Mouse (Mus musculus) kidney, postnatal 36 days (tissue): ENCODE measurements around the gene Shkbp1.

Experiments
- DNase-seq, 2 experiments: peaks; one replicate each; pipeline ENCODE4 v3.0.0; 2021 to 2022; ENCODE audit warnings: mixed read lengths in 2 of 2

Gene Shkbp1

DNA sequence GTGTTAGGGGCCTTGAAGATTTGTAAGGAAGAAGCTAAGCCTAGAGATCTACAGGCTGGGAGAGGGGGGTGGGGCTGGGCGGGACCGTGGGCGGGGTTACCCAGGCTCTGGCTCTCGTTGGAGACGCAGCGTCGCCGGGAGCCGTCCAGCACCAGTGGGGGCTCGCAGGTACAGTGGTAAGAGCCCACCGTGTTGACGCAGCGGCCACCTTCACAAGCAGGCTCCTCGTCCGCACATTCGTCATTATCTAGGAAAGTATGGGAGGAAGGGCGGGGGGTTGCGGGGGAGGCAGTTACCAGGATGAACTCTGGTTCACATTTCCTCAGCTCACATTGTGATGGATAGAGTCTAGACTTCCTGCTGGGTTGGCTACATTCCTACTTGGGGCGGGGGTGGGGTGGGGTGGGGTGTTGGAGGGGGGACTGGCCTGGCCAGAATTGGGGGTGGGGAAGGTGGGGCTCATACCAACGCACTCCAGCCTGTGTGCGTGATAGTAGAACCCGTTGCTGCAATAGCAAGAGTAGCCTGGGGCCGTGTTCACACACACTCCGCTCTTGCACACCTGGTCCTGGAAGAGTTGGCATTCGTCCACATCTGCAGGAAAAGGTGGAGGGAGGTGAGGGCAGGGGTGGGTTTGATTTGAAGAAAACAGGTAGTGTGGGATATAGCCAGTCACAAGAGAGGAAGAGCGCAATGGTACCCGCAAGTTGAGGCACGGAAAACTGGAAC is 46.8 kb downstream of the Shkbp1 start:
- DNase-seq = peak; percentile 55 to 63

DNA sequence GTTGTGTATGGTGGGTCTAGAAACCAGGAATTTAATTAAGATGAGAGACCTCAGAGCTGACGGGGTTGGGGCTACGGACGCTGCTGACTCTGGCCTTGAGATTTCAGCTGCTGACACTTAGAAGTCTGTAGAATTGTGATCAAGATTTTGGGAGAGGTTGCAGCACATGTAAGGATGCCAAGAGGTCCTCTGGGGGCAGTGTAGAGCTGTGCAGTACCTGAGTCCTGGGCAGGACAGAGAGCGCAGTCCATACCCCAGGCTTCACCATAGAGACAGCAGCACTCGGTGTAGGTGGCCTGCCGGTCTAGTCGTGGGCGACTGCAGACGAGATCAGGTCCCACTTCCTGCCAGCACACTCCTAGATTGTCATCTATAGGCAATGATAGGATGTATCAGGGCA is 48.3 kb downstream of the Shkbp1 start:
- peak in 1 of 2 experiments; percentile 45 for DNase-seq

GRCm38 (mm10) chr7:27306161-27307160 is 49.4 kb downstream of the Shkbp1 start:
- peak; percentile 18 to 71 for DNase-seq

DNA sequence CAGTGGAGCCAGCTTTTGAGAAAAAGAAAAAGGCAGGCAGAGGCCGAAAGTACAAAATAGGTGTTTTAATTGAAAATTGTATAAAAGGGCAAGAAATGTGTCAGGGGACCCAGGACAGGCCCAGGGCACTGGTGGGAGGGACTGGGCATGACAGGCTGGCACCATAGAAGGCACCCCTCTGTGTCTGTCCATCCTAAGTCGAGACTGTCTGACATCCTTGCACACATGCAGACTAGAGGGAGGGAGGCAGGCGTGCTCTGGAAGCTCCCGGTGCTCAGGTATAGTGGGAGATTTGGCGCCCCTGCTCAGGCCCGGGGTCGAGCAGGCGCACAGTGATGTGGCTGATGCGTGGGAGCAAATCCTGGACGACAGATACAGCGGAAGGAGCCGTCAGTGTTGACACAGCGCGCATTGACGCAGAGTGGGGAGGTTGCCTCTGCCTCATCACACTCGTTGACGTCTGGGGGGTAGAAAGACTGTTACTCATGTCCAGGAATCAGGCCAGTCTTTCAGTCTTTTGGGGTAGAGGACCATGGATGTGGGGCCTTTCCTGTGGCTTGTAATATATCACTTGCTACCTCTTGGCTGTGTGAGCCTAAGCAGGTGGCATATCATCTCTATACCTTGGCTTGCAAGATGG is 50.6 kb downstream of the Shkbp1 start:
- DNase-seq = no peak

GRCm38 (mm10) chr7:27302172-27302571 is 53.6 kb downstream of the Shkbp1 start:
- DNase-seq = peak; percentile 67 to 90

- no peak for DNase-seq
Observed at GRCm38 (mm10) chr7:27300801-27301200, 55.0 kb downstream of the Shkbp1 start.

- DNase-seq = no peak
Observed at GRCm38 (mm10) chr7:27300351-27300750, 55.5 kb downstream of the Shkbp1 start.

GRCm38 (mm10) chr7:27298816-27299215 is 57.0 kb downstream of the Shkbp1 start:
- DNase-seq = no peak

GRCm38 (mm10) chr7:27298033-27298610 is 57.7 kb downstream of the Shkbp1 start:
- DNase-seq = no peak

GRCm38 (mm10) chr7:27296518-27296917 is 59.3 kb downstream of the Shkbp1 start:
- DNase-seq = no peak

GRCm38 (mm10) chr7:27295956-27296355 is 59.9 kb downstream of the Shkbp1 start:
- peak; percentile 47 to 53 for DNase-seq
